Mouse (Mus musculus): ENCODE measurements at regions not wholly inside any gene's neighbourhood (a gene's known extent, or its start where the extent isn't known, plus 50 kb on each side); places are given as distances from the start of the nearest gene placed in this dataset.
"Not testable (repeated sequence)": the region's sequence is repeated elsewhere in the genome, so short reads cannot be mapped to it uniquely, and the experiment has no call there.

DNA sequence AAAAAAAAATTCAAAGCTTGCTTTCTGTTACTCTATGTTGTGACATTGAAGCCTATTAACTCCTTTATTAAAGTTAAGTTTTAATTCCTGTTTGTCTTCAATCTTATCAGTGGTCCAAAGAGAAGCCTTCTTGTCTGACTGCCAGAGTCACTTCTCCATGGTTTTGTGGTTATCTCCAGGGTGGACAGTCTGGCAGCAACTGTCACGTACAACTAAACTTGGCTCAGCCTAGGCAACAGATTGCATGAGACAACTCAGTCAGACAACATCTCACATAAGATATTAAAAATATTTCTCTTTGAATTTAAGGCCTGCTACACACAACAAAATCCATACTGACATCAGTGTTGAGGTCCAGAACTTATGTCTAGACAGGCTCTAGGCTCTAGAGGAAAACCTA lies 406.7 kb upstream of the Slc39a10 start:
- no peak for DNase-seq (ENCODE audit: low read depth, low spot score)

DNA sequence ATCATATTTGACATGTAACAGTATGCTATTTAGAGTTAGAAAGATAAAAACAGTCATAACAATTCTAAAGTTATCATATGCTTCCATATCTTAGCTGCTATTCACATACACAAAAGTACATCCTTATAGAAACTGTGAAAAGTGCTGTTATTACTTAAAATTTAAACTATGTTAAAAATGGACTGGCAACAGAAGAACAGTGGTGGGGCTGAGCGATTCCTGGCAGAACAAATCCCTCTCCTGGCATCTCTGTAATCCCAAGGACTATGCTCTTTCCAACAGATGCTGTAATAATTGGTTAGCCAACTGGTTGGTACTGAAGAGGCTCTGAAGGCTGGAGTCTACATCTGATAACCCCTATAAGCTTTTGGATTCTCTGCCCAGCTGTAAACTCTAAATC lies 393.0 kb upstream of the Slc39a10 start:
- DNase-seq (ENCODE audit: low read depth, low spot score): no peak

DNA sequence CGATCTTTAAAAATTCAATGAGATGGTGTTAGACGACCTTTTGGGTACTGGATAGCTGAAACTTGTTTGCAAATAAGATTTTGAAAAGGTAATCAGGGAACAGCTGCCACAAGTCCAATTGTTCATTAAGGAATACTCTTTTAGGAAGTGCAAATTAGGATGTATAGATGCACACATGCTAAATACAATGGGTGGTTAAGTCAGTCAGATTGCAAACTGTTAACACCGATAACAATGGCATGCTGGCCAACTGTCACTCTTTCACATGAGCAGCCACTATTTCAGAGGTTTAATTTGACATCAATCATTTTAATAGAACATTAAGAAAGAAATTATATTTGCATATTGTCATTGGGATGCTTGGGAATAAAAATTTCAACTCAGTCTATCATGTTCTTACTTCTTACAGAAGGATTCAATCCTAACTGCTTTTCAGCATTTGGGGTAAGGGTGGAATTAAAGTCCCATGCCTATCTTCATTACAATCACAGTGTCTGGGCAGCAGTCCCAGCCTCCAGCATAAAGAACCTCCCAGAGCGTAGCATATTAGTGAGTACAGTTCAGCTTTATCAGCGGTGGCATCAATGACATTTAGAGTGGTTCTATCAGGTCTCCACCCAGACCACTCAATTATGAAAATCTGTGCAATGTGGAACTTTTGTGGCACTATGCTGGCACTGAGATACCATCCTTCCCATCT lies 385.8 kb upstream of the Slc39a10 start:
- DNase-seq (ENCODE audit: low read depth, low spot score): no peak

DNA sequence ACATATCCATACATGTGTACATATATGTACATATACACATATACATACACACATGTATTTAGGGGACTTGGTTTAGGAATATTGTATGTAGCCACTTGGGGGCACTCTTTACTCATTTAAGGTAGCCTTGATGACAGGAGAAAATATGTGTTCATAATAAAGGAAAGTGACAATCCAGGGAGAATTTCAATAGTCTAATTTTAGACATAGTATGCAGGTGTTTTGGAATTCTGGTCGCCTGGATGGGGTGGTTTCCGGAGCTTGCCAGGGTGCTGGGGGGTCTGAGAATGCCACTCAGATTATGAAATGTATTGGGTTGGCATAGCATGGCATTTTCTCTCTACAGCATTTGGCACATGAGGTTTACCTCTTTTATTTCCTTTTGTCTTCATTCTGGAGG lies 385.2 kb upstream of the Slc39a10 start:
- peak; percentile 26 for DNase-seq (ENCODE audit: low read depth, low spot score)

DNA sequence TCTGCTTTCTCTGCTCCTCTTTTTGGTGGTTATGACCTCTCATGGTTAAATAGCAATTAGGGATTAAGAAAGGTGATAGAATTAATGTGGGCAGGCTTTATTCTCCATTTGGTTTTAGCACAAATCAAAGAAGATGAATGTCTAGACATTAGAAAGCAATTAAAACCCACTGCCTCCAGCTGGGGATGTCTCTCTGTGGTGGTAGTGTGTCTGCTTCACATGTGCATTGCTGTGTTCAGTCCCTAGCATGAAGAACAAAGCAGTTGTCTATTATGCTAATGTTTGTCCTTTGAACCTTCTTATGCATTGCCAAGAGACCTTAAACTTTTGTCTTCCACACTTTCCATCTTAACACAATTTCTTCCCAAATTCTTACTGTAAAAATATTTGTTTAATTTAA lies 379.5 kb upstream of the Slc39a10 start:
- DNase-seq (ENCODE audit: low read depth, low spot score): no peak

DNA sequence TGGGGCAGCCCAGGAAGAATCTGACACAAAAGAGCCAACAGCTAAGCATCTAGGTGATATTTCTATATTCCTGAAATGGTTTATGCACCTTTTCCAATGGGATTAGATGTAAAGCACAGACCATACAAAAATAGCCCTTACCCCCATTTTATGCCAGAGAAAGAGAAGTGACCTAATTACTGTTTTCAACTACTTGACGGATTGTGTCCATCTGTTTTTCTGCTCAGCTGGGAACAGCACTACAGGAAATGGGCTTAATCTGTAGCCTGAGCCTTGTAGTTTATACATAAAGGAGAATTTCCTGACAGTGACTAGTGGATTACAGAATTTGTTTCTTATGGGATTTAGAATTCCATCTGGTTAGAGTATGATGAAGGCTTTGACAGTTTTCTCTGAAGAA lies 371.0 kb upstream of the Slc39a10 start:
- no peak for DNase-seq (ENCODE audit: low read depth, low spot score)

DNA sequence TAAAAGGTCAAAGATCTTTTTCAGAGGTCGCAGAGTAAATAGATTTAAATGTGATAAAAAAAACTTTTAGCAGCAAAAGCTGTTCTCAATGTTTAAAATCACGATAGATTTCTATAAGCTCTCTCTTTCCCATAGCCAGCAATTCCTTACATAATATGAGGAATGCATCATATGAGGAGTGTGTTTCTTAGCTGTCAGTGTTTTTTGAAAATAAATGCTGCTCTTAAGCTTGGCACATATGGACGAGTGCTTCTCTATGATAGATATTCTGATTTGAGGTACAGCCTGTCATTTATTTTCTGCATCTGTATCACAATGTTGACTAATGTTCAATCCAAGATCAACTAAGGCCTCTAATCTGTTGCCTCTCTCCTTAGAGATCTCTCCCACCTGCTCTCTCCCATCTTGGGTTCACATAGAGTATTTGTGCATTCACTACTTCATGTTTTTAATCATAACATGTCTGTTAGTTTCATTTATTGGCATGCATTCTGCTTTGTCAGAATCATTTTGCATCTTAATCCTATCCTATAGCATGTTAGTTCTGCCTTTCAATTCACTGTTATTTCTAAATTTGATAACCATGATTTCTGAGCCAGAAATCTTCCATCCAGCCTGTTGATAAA lies 369.0 kb upstream of the Slc39a10 start:
- no peak for DNase-seq (ENCODE audit: low read depth, low spot score)

DNA sequence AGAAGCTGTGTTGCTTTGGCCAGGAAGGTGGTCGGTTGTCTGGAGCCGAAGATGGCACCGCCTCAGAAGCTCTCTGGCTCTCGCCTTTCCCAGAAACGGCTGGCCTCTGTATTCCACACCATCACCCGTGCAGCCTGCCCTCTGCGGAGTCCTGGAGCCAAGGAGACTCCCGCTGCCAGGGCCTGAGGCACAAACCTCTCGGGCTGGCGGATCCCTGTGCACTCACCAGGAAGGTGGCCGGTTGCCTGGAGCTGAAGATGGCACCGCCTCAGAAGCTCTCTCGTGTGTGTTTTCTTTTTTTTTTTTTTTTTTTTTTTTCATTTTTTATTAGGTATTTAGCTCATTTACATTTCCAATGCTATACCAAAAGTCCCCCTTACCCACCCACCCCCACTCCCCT lies 358.1 kb upstream of the Slc39a10 start:
- DNase-seq (ENCODE audit: low read depth, low spot score): not testable (repeated sequence)

DNA sequence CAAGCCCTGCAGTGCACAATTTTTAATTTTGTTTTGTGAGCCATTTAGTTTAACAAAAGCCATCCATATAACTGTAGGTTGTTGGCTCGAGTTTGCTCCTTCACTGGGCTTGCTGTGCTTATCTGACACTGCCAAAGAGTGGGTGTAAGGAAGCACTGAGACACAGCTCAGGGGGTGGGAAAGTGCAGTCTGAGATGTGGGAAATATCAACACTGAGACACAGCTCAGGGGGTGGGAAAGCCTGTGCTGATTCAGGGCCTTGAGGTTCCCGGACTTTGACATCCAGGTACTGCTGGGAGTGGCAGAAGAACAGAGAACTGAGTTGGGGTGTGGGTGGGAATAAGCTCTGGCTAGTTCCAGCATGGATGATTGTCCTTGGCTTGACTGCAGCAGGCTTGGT lies 324.4 kb upstream of the Slc39a10 start:
- no peak for DNase-seq (ENCODE audit: low read depth, low spot score)

DNA sequence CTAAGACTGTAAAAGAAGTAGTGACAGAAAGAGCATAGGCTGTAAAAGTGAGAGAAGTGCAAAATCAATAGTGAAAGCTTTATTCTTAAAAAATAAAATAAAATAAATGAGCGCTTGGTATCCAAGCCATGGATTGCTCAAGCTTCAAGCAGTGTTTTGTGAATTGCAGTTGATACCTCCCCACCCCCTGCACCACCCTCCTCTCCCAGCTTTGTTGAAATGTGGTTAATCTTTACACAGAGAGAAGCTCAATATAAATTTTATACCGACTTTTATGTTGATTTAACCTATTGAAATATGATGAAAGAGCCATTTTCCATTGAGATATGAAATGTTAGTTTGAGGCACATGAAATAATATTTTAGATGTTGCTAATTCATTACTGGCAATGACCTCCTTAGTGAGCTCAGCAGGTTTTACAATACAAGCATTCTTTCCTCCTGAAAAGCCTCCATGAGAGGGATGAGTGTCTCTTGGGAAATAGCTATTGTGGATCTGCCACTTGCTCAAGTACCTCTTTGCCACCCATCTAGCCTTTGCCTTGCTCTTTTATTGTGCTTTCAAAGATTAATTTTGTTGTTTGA lies 323.9 kb upstream of the Slc39a10 start:
- no peak for DNase-seq (ENCODE audit: low read depth, low spot score)

DNA sequence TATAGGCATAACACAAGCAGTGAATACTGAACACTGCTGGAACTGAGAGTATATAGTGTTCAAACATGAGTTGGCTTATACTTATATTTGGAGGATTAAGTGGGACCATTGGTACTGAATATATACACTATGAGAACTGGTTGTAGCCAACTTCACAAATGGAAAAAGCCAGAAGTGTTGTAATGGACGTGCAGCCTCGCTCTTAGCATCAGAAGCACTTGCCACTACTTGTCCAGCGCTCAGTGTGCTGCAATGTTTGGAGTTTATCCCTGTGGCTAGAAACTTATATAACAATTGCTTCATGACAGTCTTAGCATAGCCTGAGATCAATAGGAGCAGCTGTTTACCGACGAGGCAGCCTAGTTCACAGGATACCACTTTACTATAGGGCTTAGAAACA lies 320.8 kb upstream of the Slc39a10 start:
- DNase-seq (ENCODE audit: low read depth, low spot score): no peak

DNA sequence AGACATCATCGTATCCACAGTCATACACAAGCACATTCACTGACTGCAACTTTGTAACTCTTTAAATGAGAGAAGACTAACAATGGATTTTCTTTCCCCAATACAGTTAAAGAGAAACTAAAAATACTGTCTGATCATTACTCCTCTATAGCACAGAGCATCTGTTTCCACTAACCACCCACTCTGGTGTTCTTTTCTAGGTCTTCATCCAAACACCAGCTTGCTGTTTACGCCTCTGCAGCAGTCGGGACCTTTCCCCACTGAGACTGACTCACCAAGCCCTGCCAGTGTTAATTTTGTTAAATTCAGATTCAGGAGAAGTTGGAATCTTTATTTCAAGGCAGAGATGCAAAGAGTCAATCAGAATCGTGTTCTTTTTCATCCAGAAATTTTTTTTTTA lies 300.3 kb upstream of the Slc39a10 start:
- no peak for DNase-seq (ENCODE audit: low read depth, low spot score)

DNA sequence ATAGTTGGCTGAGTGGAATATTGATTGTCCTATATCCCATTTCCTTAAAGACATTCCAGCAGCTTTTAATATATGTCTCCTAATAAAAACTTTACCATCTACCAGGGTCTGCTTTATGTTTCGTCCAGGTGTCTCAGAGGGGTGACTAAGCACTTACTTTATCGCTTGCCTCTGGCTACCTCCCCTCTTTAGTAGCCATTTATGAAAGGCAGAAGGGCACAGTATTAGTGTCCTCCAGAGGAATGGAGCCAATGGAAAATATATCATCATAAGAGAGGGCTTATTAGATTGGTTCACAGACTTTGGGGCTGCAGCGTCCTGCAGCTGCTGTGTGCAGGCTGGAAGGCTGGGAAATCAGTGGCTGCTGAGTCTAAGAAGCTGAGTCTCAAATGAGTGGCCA lies 271.8 kb upstream of the Slc39a10 start:
- no peak for DNase-seq (ENCODE audit: low read depth, low spot score)

DNA sequence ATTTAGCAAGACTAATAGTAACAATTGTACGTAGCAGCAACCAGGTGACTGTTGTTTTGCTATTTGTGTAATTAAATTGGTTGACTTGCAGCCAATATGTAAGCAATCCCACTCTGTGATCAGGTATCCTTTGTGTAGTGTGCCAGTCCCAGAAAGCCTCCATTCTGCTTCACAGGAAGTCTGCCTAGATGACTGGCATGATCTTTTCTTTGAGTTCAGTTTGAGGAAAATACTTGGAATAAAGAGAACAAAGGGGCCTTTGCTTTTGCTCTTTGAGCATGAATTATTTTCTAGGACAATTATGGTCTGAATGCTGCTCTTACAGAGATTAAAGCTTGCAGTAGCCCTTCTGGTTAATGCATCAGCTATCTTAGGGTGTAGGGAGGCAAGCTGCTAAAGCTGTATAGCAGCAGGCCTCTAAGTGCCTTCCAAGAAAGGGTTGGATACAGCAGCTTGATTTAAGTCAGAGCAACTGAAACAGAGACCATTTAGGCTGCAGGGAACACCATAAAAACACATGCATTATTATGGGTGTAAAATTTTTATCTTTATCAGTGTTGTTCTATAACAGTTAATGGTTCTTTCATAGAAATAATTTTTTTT lies 271.3 kb upstream of the Slc39a10 start:
- DNase-seq (ENCODE audit: low read depth, low spot score): no peak

DNA sequence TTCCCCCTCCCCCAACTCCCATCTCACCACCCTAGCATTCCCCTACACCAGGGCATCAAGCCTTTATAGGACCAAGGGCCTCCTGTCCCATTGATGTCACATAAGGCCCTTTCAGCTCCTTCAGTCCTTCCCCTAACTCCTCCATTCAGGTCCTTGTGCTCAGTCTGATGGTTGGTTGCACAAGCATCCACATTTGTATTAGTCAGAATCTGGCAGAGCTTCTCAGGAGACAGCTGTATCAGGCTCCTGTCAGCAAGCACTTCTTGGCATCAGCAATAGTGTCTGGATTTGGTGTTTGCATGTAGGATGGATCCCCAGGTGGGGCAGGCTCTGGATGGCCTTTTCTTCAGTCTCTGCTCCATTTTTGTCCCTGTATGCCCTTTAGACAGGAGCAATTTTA lies 237.4 kb upstream of the Slc39a10 start:
- DNase-seq (ENCODE audit: low read depth, low spot score): not testable (repeated sequence)

DNA sequence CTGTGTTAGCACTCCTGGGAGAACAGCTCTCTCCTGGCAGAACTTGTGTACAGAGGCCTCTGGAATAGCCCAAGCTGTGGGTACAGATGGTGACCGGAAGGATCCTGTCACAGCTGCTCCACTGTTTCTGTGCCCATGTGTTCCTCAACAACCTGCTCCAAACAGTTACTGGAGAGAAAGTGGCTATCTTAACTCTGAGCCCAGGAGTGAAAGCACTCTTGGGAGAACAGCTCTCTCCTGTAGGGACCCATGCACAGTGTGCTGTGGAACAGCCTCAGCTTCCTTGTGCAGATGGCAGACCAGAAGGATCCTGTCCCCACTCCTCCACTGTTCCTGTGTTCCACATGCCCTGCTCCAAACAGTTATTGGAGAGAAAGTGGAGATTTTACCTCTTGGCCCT lies 227.0 kb upstream of the Slc39a10 start:
- DNase-seq (ENCODE audit: low read depth, low spot score): no peak

DNA sequence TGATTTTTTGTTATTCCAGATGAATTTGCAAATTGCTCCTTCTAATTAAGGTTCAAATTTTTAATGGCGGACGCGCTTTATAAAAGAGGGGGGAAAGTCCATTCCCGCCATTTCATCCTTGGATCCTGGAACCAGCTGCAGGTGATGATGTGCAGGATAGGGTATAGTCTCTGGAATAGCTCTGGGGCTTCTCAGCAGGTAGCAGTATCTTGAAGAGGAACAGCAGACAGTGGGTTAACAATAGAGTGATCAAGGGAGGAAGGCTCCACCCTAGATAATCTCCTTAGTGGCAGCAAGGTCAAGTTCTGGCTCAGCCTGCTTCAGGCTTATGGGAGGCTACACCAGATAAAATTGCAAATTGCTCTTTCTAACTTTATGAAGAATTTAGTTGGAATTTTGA lies 224.0 kb upstream of the Slc39a10 start:
- DNase-seq (ENCODE audit: low read depth, low spot score): not testable (repeated sequence)

DNA sequence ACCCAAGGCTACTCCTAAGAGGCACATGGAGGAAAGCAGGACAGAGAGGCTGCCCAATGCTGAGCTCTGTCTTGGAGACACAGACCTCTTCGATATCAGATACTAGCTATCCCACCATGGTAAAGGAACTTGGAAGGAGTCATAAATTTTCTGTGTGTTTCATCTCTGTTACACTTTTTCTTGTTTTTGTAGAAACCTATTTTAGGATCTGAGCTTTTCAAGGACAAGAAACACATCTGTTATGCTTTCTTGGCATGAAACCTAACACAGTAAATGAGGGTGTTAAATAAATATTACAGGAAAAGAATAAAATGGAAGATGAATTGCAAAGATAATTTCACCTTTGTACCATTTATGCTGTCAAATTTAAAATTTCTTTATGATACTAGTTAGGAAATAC lies 219.8 kb upstream of the Slc39a10 start:
- DNase-seq (ENCODE audit: low read depth, low spot score): no peak

DNA sequence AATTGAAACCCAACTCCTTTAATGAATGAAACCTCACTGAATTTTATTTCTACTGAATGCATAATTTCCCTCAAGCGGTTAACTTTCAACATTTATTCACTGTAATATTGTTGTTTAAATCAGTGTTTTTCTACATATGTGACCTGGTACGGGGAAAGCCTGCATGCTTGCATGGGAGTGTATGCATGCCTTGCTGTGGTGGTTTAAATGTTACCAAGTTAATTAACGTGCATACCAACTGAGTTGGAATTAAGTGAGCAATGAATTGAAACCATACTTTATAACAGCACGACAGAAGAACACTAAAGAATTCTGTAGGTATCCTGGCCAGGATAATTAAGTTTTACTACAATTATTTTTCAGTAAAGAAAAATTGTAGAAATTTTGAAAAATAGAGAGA lies 211.4 kb upstream of the Slc39a10 start:
- DNase-seq (ENCODE audit: low read depth, low spot score): no peak

DNA sequence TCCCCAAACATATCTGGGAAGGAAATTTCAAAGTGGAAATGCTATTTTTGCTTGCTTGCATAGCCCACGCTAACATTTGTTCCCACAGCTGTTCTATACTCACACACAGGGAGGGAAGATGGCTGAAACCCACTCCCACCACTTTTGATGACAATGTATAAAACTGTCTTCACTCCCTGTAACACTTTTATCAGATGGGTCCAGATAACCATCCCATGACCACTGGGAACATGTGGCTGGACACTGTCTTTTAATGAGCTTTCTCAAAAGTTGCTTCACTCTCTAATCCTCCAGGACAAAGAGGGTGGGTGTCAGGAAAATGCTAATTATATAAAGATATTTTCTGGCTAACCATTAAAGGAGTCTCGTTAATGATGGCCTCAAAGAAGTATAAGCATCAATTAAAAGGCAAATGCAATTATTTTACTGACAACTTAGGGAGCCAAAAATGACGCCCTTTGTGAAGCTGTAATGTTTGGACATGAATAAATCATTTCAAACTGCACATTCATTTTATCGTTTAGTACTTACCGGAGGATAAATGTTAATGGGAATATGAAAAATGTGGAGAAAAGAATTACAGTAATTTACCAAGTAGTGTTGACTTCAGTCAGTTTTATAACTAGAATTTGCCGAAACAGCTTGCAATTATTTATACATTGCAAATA lies 210.8 kb upstream of the Slc39a10 start:
- DNase-seq (ENCODE audit: low read depth, low spot score): no peak

DNA sequence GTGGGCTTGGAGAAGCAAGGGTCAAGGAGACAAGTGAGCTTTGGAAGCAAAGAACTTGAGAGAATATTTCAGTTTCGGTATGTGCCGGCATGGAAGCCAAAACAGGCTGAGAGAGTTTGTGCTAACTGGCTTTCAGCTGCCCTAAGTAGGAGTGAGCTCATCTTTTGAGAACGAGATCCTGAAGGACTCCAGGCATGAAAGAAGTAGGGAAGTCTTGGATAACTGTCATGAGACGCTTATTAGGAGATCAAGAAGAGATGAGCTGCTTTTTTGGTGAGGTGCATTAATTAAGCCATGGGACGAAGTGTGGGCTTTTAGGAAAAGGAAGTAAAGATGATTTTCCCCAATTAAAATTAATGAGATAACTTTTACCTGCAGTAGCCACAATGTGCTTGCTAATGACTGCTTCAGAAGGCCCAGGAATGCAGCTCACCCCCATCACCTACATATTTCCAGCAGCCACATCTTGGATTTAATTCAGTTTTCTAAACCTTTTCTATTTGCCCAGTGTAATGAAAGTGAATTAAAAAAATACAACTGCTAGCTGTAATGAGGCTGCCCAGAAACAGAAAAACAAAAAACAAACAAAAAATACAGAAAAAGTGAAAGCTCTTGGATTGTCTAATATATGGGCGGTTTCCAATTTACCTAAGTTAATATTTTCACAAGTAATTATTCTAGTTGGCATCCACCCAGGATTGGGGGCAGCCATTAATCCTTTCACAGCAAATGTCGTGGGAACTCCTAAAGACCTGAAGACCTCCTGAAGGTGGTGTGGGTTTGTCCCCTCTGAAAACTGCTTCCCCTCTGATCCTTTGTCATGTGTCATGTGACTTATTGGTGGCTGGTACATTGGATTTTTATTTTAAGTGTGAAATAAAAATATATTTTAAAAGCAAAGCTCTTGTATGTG lies 204.7 kb upstream of the Slc39a10 start:
- no peak for DNase-seq (ENCODE audit: low read depth, low spot score)

Data from retina, adult 2 months (tissue).